Mouse (Mus musculus) forebrain, embryonic 16.5 days (tissue): Measurements from ENCODE around the gene Gm17571. TPM values are rescaled to one million over a fixed set of nuclear protein-coding genes. Genes with fewer than 3 reads are reported as not detected.

Experiments used
- ATAC-seq: fragments of 200-750 bp; cut with Nextera tagmentation; 2 replicates; pipeline ENCODE4 v1.8.0; 2017; ENCODE audit warnings: mild to moderate bottlenecking, moderate library complexity
- H3K27ac ChIP-seq: fragments of 300-500 bp; sonication (generic); 2 replicates; pipeline ENCODE4 v1.5.1; 2014; ENCODE audit warnings: low read length, control low read depth
- H3K27me3 ChIP-seq: fragments of 300-500 bp; sonication (generic); replicated peaks from 2 replicates; pipeline ENCODE4 v1.6.1; 2014; ENCODE audit warnings: low read length; ENCODE audit not compliant: control insufficient read depth, insufficient read depth
- H3K36me3 ChIP-seq: fragments of 300-500 bp; sonication (generic); 2 replicates; pipeline ENCODE4 v1.6.1; 2014; ENCODE audit not compliant: control insufficient read depth, insufficient read depth
- H3K4me1 ChIP-seq: fragments of 300-500 bp; sonication (generic); replicated peaks from 2 replicates; pipeline ENCODE4 v1.6.1; 2014; ENCODE audit warnings: low read length; ENCODE audit not compliant: control insufficient read depth, insufficient read depth
- H3K4me2 ChIP-seq: fragments of 300-500 bp; sonication (generic); 2 replicates; pipeline ENCODE4 v1.6.1; 2014; ENCODE audit warnings: mild to moderate bottlenecking, low read length, control low read depth
- H3K4me3 ChIP-seq: fragments of 300-500 bp; sonication (generic); replicated peaks from 2 replicates; pipeline ENCODE4 v1.5.1; 2014; ENCODE audit warnings: mild to moderate bottlenecking, low read length, control low read depth
- H3K9ac ChIP-seq: fragments of 300-500 bp; sonication (generic); replicated peaks from 2 replicates; pipeline ENCODE4 v1.6.1; 2014; ENCODE audit warnings: low read depth, low read length, control low read depth
- H3K9me3 ChIP-seq: fragments of 300-500 bp; sonication (generic); 2 replicates; pipeline ENCODE4 v1.6.1; 2016; ENCODE audit warnings: low read length; ENCODE audit not compliant: control insufficient read depth
- polyA plus RNA-seq: library from polyadenylated mRNA; unstranded; fragments of >200 nt; fragmentation: Nextera tagmentation; extraction: Ambion mirVana; gene quantifications from 2 replicates; pipeline ENCODE4 v1.2.1, GENCODE M21; 2015

Gene Gm17571
- polyA plus RNA-seq, 1 experiment from 2014 or later, result not detected

GRCm38 (mm10) chr9:13414230-13414766, 32.3 kb downstream of the Gm17571 start:
- no peak overlapping the region for H3K27ac ChIP-seq
- no peaks in the 10 kb centered on the region for H3K9me3 ChIP-seq
- H3K4me3 ChIP-seq, result no peak overlapping the region
- H3K36me3 ChIP-seq, result no peaks in the 10 kb centered on the region
- no peaks in the 10 kb centered on the region for H3K4me1 ChIP-seq
- no peak overlapping the region for H3K9ac ChIP-seq
- no peak for ATAC-seq
- H3K27me3 ChIP-seq, result no peaks in the 10 kb centered on the region
- H3K4me2 ChIP-seq, result no peak overlapping the region

Other genes starting within 250 kb of the Gm17571 start
- gene Jrkl, start 200.9 kb downstream of the Gm17571 start, polyA plus RNA-seq, result 12.3 and 15.4 TPM in 2 replicates
- gene Ccdc82, start 199.8 kb downstream of the Gm17571 start, polyA plus RNA-seq, result 14.2 and 14.5 TPM in 2 replicates
- 9.0 and 10.5 TPM in 2 replicates for gene Maml2, start 148.8 kb downstream of the Gm17571 start, polyA plus RNA-seq